Mouse (Mus musculus) skeletal muscle tissue, adult 2 months (tissue): ENCODE measurements around the gene Olfr521.
A peak's percentile ranks its signal among the peaks of the same experiment; 100 is the strongest.
"Not testable (repeated sequence)": the region's sequence is repeated elsewhere in the genome, so short reads cannot be mapped to it uniquely, and the experiment has no call there.

Experiments used
- DNase-seq: peaks from one replicate; pipeline ENCODE4 v3.0.0-alpha.2; 2012; ENCODE audit warnings: low read depth, low spot score

Olfr521 gene

GRCm38 (mm10) chr7:99807043-99807442, 43.7 kb downstream of the Olfr521 start:
- not testable (repeated sequence) for DNase-seq

- no peak for DNase-seq
Observed at GRCm38 (mm10) chr7:99810814-99811213, 47.5 kb downstream of the Olfr521 start.

GRCm38 (mm10) chr7:99811661-99812060, 48.4 kb downstream of the Olfr521 start:
- DNase-seq: no peak

GRCm38 (mm10) chr7:99813394-99813793, 50.1 kb downstream of the Olfr521 start:
- DNase-seq: peak; percentile 15

GRCm38 (mm10) chr7:99818181-99818725, 54.9 kb downstream of the Olfr521 start:
- not testable (repeated sequence) for DNase-seq
